ENCODE assay signal across 18 mouse cellular contexts in genomic region chr12:111697708-111698107, GRCm38 (mm10). TPM values are rescaled to one million over a fixed set of nuclear protein-coding genes. Genes with fewer than 3 reads are reported as not detected.
A peak's percentile ranks its signal among the peaks of the same experiment; 100 is the strongest.
DNase-seq lines count a peak whose midpoint lies in the region; ATAC-seq and TF ChIP-seq lines count a peak whose summit lies in the region.
"Had no signal": no experiment of that assay in that cellular context is flagged by ENCODE, and none has a peak within 500 bp of the region (broad histone marks: within the 10 kb centered on the region; RNA-seq: fewer than 3 reads in every experiment).

No protein-coding gene starts in this region.

- H3K9me3 ChIP-seq in forebrain, embryonic 16.5 days (ENCODE audit: control insufficient read depth, low read length) = no peaks in the 10 kb centered on the region
- H3K9me3 ChIP-seq in forebrain, embryonic 11.5 days (ENCODE audit: control insufficient read depth, low read length) = no peaks in the 10 kb centered on the region
- H3K9me3 ChIP-seq in intestine, postnatal 0 days (ENCODE audit: control insufficient read depth) = no peaks in the 10 kb centered on the region
- H3K9me3 ChIP-seq: embryonic facial prominence, embryonic 15.5 days; forebrain, embryonic 12.5 days; liver, embryonic 15.5 days; midbrain, embryonic 15.5 days; neural tube, embryonic 15.5 days had no signal

- DNase-seq in forebrain, embryonic 11.5 days (ENCODE audit: low spot score) = no peak
- DNase-seq in left cerebral cortex, adult 2 months (ENCODE audit: extremely low spot score in 1 of 2, low spot score in 2 of 2) = no peak
- no peak for DNase-seq in left cerebral cortex, postnatal 36 days (ENCODE audit: low spot score in 2 of 2)
- DNase-seq in 416B (ENCODE audit: low read depth) = peak; percentile 80
- DNase-seq in liver = no peak
- DNase-seq in frontal cortex, postnatal 14 days (ENCODE audit: low spot score in 2 of 2) = no peak
- DNase-seq: gastrocnemius, postnatal 36 days; kidney, adult 9 months; kidney, postnatal 36 days; layer of hippocampus, adult 9-11 months; thymus, postnatal 14 days had no signal

- H3K4me2 ChIP-seq in forebrain, embryonic 16.5 days (ENCODE audit: low read length) = no peak overlapping the region
- H3K4me2 ChIP-seq in forebrain, embryonic 11.5 days (ENCODE audit: low read depth, low read length, severe bottlenecking) = no peak overlapping the region
- H3K4me2 ChIP-seq in intestine, postnatal 0 days (replicated peaks; ENCODE audit: low read depth) = no peak overlapping the region
- H3K4me2 ChIP-seq: embryonic facial prominence, embryonic 15.5 days; forebrain, embryonic 12.5 days; liver, embryonic 15.5 days; midbrain, embryonic 15.5 days; neural tube, embryonic 15.5 days had no signal

- intact Hi-C loops in left cerebral cortex, adult 2 months (cut with DNase I) = no loop called here
- intact Hi-C loops in left cerebral cortex, postnatal 36 days (cut with DNase I) = loop anchor here (5.0 kb wide), 1 partner anchor 45 kb away; no protein-coding TSS in a partner anchor

- H3K27ac ChIP-seq in forebrain, embryonic 16.5 days (ENCODE audit: low read length) = no peak overlapping the region
- no peak overlapping the region for H3K27ac ChIP-seq in forebrain, embryonic 11.5 days (ENCODE audit: low read depth, low read length)
- peak overlapping the region; percentile 83 for H3K27ac ChIP-seq in left cerebral cortex, adult 2 months
- peak overlapping the region; percentile 71 for H3K27ac ChIP-seq in intestine, postnatal 0 days (ENCODE audit: low read depth, low read length)
- H3K27ac ChIP-seq: embryonic facial prominence, embryonic 15.5 days; forebrain, embryonic 12.5 days; liver, embryonic 15.5 days; midbrain, embryonic 15.5 days; neural tube, embryonic 15.5 days had no signal

- H3K4me3 ChIP-seq in forebrain, embryonic 16.5 days (replicated peaks; ENCODE audit: low read length) = no peak overlapping the region
- H3K4me3 ChIP-seq in forebrain, embryonic 11.5 days (ENCODE audit: low read depth, low read length) = no peak overlapping the region
- H3K4me3 ChIP-seq in left cerebral cortex, adult 2 months = no peak overlapping the region
- no peak overlapping the region for H3K4me3 ChIP-seq in intestine, postnatal 0 days (ENCODE audit: low read depth, low read length)
- H3K4me3 ChIP-seq: embryonic facial prominence, embryonic 15.5 days; forebrain, embryonic 12.5 days; liver, embryonic 15.5 days; midbrain, embryonic 15.5 days; neural tube, embryonic 15.5 days had no signal

- H3K4me1 ChIP-seq in forebrain, embryonic 16.5 days (replicated peaks; ENCODE audit: control insufficient read depth, insufficient read depth, low read length) = peaks cover 32% of the 10 kb centered on the region
- peaks cover 34% of the 10 kb centered on the region for H3K4me1 ChIP-seq in forebrain, embryonic 11.5 days (replicated peaks; ENCODE audit: control insufficient read depth, insufficient read depth, low read length)
- peaks cover 12% of the 10 kb centered on the region for H3K4me1 ChIP-seq in intestine, postnatal 0 days (replicated peaks; ENCODE audit: control insufficient read depth, insufficient read depth, low read length)

- 0 out of 2 replicates have a peak overlapping the region, but pooled peaks have one; percentile 6 for H3K9ac ChIP-seq in forebrain, embryonic 16.5 days (replicated peaks; ENCODE audit: low read depth, low read length)
- no peak overlapping the region for H3K9ac ChIP-seq in forebrain, embryonic 11.5 days (ENCODE audit: low read length)
- no peak overlapping the region for H3K9ac ChIP-seq in intestine, postnatal 0 days (ENCODE audit: low read depth, low read length)
- H3K9ac ChIP-seq: embryonic facial prominence, embryonic 15.5 days; forebrain, embryonic 12.5 days; liver, embryonic 15.5 days; midbrain, embryonic 15.5 days; neural tube, embryonic 15.5 days had no signal

- 80% methylated on average over 4 of the region's 4 CpGs for WGBS in forebrain, embryonic 16.5 days
- 78% methylated on average over 4 of the region's 4 CpGs for WGBS in forebrain, embryonic 11.5 days
- 38% methylated on average over 4 of the region's 4 CpGs for WGBS in intestine, postnatal 0 days

- ATAC-seq in forebrain, embryonic 16.5 days = no peak
- no peak for ATAC-seq in forebrain, embryonic 11.5 days (replicated peaks; ENCODE audit: low FRiP score)
- peak; percentile 69 for ATAC-seq in intestine, postnatal 0 days
- ATAC-seq: midbrain, embryonic 15.5 days had no signal

- TF ChIP-seq CTCF in left cerebral cortex, adult 2 months (IDR thresholded peaks at IDR 0.05) = no peak
- TF ChIP-seq CTCF in intestine, postnatal 0 days (IDR thresholded peaks at IDR 0.05; ENCODE audit: low read depth) = no peak

- H3K27me3 ChIP-seq in forebrain, embryonic 16.5 days (replicated peaks; ENCODE audit: control insufficient read depth, insufficient read depth, low read length) = no peaks in the 10 kb centered on the region
- no peaks in the 10 kb centered on the region for H3K27me3 ChIP-seq in forebrain, embryonic 11.5 days (ENCODE audit: control insufficient read depth, insufficient read depth, low read length)
- no peaks in the 10 kb centered on the region for H3K27me3 ChIP-seq in intestine, postnatal 0 days (replicated peaks; ENCODE audit: control insufficient read depth, insufficient read depth, low read length)
- H3K27me3 ChIP-seq: embryonic facial prominence, embryonic 15.5 days; forebrain, embryonic 12.5 days; liver, embryonic 15.5 days; midbrain, embryonic 15.5 days; neural tube, embryonic 15.5 days had no signal

- H3K36me3 ChIP-seq in forebrain, embryonic 16.5 days (ENCODE audit: control insufficient read depth, insufficient read depth) = no peaks in the 10 kb centered on the region
- no peaks in the 10 kb centered on the region for H3K36me3 ChIP-seq in forebrain, embryonic 11.5 days (ENCODE audit: control insufficient read depth, insufficient read depth, low read length)
- no peaks in the 10 kb centered on the region for H3K36me3 ChIP-seq in intestine, postnatal 0 days (ENCODE audit: control insufficient read depth, insufficient read depth)
- H3K36me3 ChIP-seq: embryonic facial prominence, embryonic 15.5 days; forebrain, embryonic 12.5 days; liver, embryonic 15.5 days; midbrain, embryonic 15.5 days; neural tube, embryonic 15.5 days had no signal

RNA-seq across cellular contexts. Expression of gene Bag5, which starts 15.3 kb away (rescaled TPM):
- polyA plus RNA-seq in forebrain, embryonic 16.5 days (2015; fragmentation: Nextera tagmentation; extraction: Ambion mirVana) = 70.8 and 71.5 TPM in 2 replicates
- polyA plus RNA-seq in forebrain, embryonic 11.5 days (2014; fragmentation: Nextera tagmentation; extraction: Ambion mirVana) = 65.2 and 67.7 TPM in 2 replicates
- total RNA-seq in left cerebral cortex, adult 2 months (2021) = 10 to 100 TPM; 60.9 to 61.8 TPM
- total RNA-seq in left cerebral cortex, postnatal 36 days (2021) = 10 to 100 TPM; 57.0 to 57.8 TPM
- polyA plus RNA-seq in intestine, postnatal 0 days (2015; fragmentation: Nextera tagmentation; extraction: Ambion mirVana) = 29.6 and 32.1 TPM in 2 replicates

RNA-seq across cellular contexts. Expression of gene Apopt1, which starts 15.4 kb away (rescaled TPM):
- polyA plus RNA-seq in forebrain, embryonic 16.5 days (2015; fragmentation: Nextera tagmentation; extraction: Ambion mirVana) = 47.2 and 48.3 TPM in 2 replicates
- 55.4 and 55.5 TPM in 2 replicates for polyA plus RNA-seq in forebrain, embryonic 11.5 days (2014; fragmentation: Nextera tagmentation; extraction: Ambion mirVana)
- 10 to 100 TPM; 36.2 to 38.8 TPM for total RNA-seq in left cerebral cortex, adult 2 months (2021)
- 10 to 100 TPM; 39.8 to 41.6 TPM for total RNA-seq in left cerebral cortex, postnatal 36 days (2021)
- 42.6 and 44.8 TPM in 2 replicates for polyA plus RNA-seq in intestine, postnatal 0 days (2015; fragmentation: Nextera tagmentation; extraction: Ambion mirVana)

RNA-seq across cellular contexts. Expression of gene Trmt61a, which starts 19.8 kb away (rescaled TPM):
- polyA plus RNA-seq in forebrain, embryonic 16.5 days (2015; fragmentation: Nextera tagmentation; extraction: Ambion mirVana) = 9.8 and 12.6 TPM in 2 replicates
- polyA plus RNA-seq in forebrain, embryonic 11.5 days (2014; fragmentation: Nextera tagmentation; extraction: Ambion mirVana) = 12.9 and 15.6 TPM in 2 replicates
- total RNA-seq in left cerebral cortex, adult 2 months (2021) = 10 to 100 TPM; 18.9 to 20.2 TPM
- 10 to 100 TPM; 16.9 to 22.0 TPM for total RNA-seq in left cerebral cortex, postnatal 36 days (2021)
- polyA plus RNA-seq in intestine, postnatal 0 days (2015; fragmentation: Nextera tagmentation; extraction: Ambion mirVana) = 5.6 TPM in 2 replicates

RNA-seq across cellular contexts. Expression of gene Ckb, which starts 25.6 kb away (rescaled TPM):
- 1,407 and 1,413 TPM in 2 replicates for polyA plus RNA-seq in forebrain, embryonic 16.5 days (2015; fragmentation: Nextera tagmentation; extraction: Ambion mirVana)
- polyA plus RNA-seq in forebrain, embryonic 11.5 days (2014; fragmentation: Nextera tagmentation; extraction: Ambion mirVana) = 2,325 and 2,523 TPM in 2 replicates
- 1,000 to 10,000 TPM; 1,837 to 1,872 TPM for total RNA-seq in left cerebral cortex, adult 2 months (2021)
- total RNA-seq in left cerebral cortex, postnatal 36 days (2021) = 1,000 to 10,000 TPM; 1,681 to 2,044 TPM
- polyA plus RNA-seq in intestine, postnatal 0 days (2015; fragmentation: Nextera tagmentation; extraction: Ambion mirVana) = 628 and 645 TPM in 2 replicates

Comparison
In these comparisons a context has a peak if more than half of its experiments do, and no peak if none do; other contexts are left out.
1. H3K27ac ChIP-seq: peak in left cerebral cortex, adult 2 months (single experiment) and intestine, postnatal 0 days (single experiment); none in forebrain, embryonic 16.5 days (single experiment) and forebrain, embryonic 11.5 days (single experiment).